Mouse (Mus musculus) urinary bladder, postnatal 0 days (tissue): ENCODE results near the gene Ankrd33. TPM values are rescaled to one million over a fixed set of nuclear protein-coding genes. Genes with fewer than 3 reads are reported as not detected.

ENCODE experiments used
- polyA plus RNA-seq: library from polyadenylated mRNA; unstranded; fragments of >200 nt; fragmentation: Nextera tagmentation; extraction: Ambion mirVana; gene quantifications from 2 replicates; pipeline ENCODE4 v1.2.1, GENCODE M21; 2015

The Ankrd33 gene
- not detected in 2 replicates for polyA plus RNA-seq

DNA sequence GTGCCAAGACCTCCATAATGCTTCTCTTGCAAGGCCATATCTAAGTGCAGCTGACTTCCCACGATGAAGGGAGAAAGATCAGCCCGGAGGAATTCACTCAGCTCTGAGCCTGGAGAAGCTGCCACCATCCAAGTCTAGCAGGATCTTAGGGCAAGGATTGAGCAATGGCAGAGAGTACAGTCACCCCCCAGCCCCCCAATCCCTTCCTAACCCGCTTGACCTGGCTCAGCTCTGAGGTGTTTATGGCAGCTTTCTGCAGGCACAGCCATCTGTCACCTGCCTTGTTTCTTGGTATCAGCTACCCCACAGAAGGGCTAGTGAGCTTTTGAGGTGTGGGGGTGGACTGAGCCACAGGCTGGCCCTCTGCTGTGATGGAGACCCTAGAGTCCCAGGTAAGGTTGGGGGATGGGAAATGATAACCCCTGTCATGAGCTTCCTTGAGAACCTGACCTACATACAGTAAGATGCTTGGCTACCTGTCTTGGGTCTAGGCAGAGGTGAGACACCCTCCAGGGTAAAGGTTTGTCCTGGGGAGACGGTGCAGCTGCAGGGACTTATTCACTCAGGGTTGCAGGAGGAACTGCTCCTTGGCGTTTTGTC lies at the start of gene Ankrd33:
Gene Ankrd33, plus strand, starts transcription at position 245 of the 600 bp plus-strand sequence.

DNA sequence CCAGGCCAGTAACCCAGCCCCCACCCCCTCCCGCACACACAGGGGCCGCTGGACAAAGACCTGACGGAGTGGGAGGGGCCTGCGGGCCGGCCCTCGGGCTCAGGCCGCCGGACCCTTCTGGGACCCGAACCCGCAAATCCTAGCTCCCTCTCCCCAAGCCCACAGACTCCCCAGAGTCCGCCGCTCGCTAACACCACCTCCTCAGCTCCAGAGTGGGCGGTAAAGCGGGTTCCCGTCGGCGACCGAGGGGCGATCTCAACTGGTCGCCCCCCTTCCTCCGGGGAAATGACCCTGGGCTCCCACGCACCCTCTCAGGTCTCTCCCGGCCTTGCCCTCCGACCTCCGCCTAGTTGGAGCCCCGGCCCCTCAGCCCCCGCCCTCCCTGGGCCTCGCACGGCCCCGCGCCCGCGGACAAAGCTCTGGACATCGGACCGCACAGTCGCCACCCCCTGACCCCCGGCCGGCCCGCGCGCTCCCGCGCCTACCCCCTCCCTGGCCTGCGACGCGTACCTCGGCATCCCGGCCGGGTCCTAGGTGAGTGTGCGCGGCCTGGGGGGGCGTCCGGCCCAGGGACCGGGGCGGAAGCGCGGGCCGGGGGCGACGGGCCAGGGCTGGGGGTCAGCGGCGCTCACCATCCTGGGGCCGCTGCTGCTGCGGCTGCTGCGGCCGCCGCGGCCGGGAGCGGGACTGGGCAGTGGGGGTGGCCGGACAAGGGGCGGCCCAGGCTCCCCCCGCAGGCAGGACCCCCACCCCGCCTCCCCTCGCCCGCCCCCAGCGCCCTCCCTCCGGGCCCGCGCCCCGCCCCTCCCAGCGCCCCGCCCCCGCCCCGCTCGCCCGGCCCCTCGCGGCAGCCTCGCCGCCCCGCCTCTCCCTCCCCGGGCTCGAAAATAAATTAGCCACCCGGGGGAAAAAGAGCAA lies 37.5 kb upstream of the Ankrd33 start, which contains the start of gene Fignl2:
Gene Fignl2, minus strand, starts transcription at position 755 of the 918 bp plus-strand sequence.

DNA sequence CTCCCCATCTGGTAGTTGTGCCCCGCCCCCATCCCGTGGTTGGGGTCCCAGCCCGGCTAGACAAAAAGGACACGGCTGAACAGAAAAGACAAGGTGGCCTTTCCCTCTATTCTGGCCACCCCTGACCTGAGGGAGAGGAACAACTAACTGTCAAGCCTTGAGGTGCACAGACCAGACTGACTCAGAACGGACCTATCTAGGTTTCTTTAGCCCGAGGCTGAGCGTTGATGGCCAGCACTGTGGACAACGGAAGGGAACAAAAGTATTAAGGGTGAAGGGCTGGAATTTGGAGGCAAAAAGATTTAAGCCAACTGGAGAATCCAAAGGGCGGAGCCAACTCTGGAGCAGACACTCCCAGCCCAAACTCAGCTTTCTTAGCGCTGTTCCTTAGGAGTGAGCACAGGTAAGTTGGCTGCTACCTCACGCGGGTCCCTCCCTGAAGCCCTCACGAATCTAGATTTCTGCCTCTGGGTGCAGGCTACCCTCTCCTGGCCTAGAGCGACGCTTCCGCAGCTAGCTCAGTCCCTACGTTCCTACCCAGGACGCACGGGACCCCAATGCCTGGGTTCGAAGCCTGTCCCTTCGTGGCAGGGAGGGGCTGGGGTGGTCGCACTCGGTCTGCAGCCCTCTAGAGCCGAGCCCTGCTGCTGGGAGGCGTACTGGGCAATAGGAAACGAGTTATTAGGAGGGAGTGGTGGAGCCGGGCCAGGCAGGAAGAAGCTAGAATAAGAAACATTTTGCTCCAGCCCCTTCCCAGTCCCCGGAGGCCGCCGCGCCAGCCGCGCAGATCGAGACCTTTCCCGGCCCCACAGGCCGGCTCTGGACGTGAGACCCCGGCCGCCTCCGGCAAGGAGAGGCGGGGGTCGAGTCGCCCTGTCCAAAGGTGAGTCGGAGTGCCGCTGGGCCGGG lies 12.9 kb downstream of the Ankrd33 start, which contains the start of gene Acvrl1:
Gene Acvrl1, plus strand, starts transcription at position 342 of the 909 bp plus-strand sequence.

Other genes starting within 250 kb of the Ankrd33 start
- gene Scn8a, start 245.9 kb upstream of the Ankrd33 start, polyA plus RNA-seq: 0.37 and 0.47 TPM in 2 replicates
- not detected in 2 replicates for gene Gm47841, start 68.4 kb upstream of the Ankrd33 start, polyA plus RNA-seq
- 0.12 and 0.21 TPM in 2 replicates for gene Fignl2, start 37.2 kb upstream of the Ankrd33 start, polyA plus RNA-seq
- 21.8 and 22.6 TPM in 2 replicates for gene Acvrl1, start 12.8 kb downstream of the Ankrd33 start, polyA plus RNA-seq
- gene Acvr1b, start 58.3 kb downstream of the Ankrd33 start, polyA plus RNA-seq: 3.3 and 3.4 TPM in 2 replicates
- 1.2 TPM in 2 replicates for gene Grasp, start 108.4 kb downstream of the Ankrd33 start, polyA plus RNA-seq
- 14.3 and 20.2 TPM in 2 replicates for gene Nr4a1, start 138.5 kb downstream of the Ankrd33 start, polyA plus RNA-seq
- 40.7 and 49.5 TPM in 2 replicates for gene Atg101, start 168.5 kb downstream of the Ankrd33 start, polyA plus RNA-seq
- gene 6030408B16Rik, start 177.5 kb downstream of the Ankrd33 start, polyA plus RNA-seq: 5.5 and 11.7 TPM in 2 replicates